Mouse (Mus musculus) 416B (cell line): ENCODE data around the gene Olfr460.
"Not testable (repeated sequence)": the region's sequence is repeated elsewhere in the genome, so short reads cannot be mapped to it uniquely, and the experiment has no call there.

Experiments
- DNase-seq: peaks from one replicate; pipeline ENCODE4 v3.0.0; 2011; ENCODE audit warnings: low read depth

Olfr460 gene

GRCm38 (mm10) chr6:40569187-40569586 is at the start of gene Olfr460:
Gene Olfr460 (plus strand): TSS chr6:40569487.
- DNase-seq: no peak

- peak; percentile 38 for DNase-seq
Observed at GRCm38 (mm10) chr6:40544690-40545089, 24.6 kb upstream of the Olfr460 start.

GRCm38 (mm10) chr6:40554950-40555349 is 14.3 kb upstream of the Olfr460 start, which contains the start of gene Olfr461:
Gene Olfr461 (minus strand): TSS chr6:40555050.
- no peak for DNase-seq

- DNase-seq: peak; percentile 30
Observed at GRCm38 (mm10) chr6:40573618-40574017, 4.3 kb downstream of the Olfr460 start.

GRCm38 (mm10) chr6:40576305-40576704 is 7.0 kb downstream of the Olfr460 start:
- peak; percentile 91 for DNase-seq

GRCm38 (mm10) chr6:40584336-40584735 is 15.0 kb downstream of the Olfr460 start:
- peak; percentile 49 for DNase-seq

- DNase-seq: peak; percentile 34
Observed at GRCm38 (mm10) chr6:40585645-40586044, 16.4 kb downstream of the Olfr460 start, which contains the start of gene Clec5a. Gene Clec5a (minus strand): TSS chr6:40585821.

GRCm38 (mm10) chr6:40588346-40588745 is 19.1 kb downstream of the Olfr460 start:
- peak; percentile 86 for DNase-seq

- peak; percentile 89 for DNase-seq
Observed at GRCm38 (mm10) chr6:40594804-40595550, 25.7 kb downstream of the Olfr460 start.

- DNase-seq: not testable (repeated sequence)
Observed at GRCm38 (mm10) chr6:40598546-40598945, 29.3 kb downstream of the Olfr460 start.

GRCm38 (mm10) chr6:40607431-40607830 is 38.1 kb downstream of the Olfr460 start:
- DNase-seq: peak; percentile 73

GRCm38 (mm10) chr6:40610244-40610643 is 41.0 kb downstream of the Olfr460 start:
- no peak for DNase-seq

- DNase-seq: no peak
Observed at GRCm38 (mm10) chr6:40613260-40613852, 44.1 kb downstream of the Olfr460 start, which contains the start of gene Tas2r138. Gene Tas2r138 (minus strand): TSS chr6:40613310.

GRCm38 (mm10) chr6:40617965-40618364 is 48.7 kb downstream of the Olfr460 start:
- peak; percentile 70 for DNase-seq
